Mouse (Mus musculus) lung, adult 18-20 months (tissue): ENCODE measurements at regions not wholly inside any gene's neighbourhood (a gene's known extent, or its start where the extent isn't known, plus 50 kb on each side); places are given as distances from the start of the nearest gene placed in this dataset.

Source experiments
- DNase-seq, 2 experiments: peaks; one replicate each; pipeline ENCODE4 v3.0.0; 2022; ENCODE audit warnings: mixed read lengths in 2 of 2

GRCm38 (mm10) chr12:92509494-92509893 lies 660.5 kb upstream of the Sel1l start:
- DNase-seq = no peak

GRCm38 (mm10) chr12:92508796-92509489 lies 660.0 kb upstream of the Sel1l start:
- DNase-seq = no peak

DNA sequence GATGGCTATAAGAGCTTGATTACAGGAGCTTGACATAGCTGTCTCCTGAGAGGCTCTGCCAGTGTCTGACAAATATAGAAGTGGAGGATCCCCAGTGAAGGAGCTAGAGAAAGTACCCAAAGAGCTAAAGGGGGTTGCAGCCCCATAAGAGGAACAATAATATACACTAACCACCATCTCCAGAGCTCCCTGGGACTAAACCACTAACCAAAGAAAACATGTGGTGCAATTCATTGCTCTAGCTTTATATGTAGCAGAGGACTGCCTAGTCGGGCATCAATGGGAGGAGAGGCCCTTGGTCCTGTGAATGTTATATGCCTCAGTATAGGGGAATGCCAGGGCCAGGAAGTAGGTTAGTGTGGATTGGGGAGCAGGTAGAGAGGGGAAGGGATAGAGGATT lies 635.0 kb upstream of the Sel1l start:
- DNase-seq = no peak

DNA sequence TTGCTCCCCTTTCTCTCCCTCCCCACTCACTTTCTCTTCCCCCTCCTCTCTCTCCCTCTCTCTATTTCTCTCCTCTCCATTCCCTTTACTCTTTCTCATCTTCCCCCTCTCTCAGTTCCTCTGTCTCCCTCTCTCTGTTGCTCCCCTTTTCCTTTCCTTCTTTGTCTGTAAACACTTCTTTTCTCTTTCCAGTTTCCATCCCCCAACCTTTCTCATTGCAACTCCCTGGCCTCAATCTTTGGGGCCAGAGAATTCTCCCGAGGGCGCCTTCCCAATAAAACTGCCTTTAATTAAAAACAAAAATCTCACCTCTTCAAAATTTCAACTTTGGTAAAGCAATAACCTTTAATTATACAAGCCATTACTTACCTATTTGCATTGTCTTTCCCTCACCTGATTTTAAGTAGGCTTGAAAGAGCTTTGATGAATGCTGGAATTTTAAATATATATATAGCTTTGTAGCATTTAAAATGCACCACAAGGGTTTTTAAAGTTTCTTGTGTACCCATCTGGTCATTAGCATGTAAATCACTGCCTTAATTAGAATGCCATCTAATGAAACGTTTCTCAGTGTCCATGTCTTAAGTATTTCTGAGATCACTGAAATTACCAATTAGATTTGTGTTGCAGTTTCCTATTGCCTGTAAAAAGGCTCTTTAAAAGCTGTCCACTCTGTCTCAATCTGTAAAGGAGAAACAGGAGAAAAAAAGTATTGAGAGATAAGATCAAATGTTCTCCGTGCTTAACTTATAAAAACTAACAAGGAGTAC lies 625.5 kb upstream of the Sel1l start:
- no peak for DNase-seq

- no peak for DNase-seq
Measured at GRCm38 (mm10) chr12:92451110-92451818, 602.3 kb upstream of the Sel1l start.

GRCm38 (mm10) chr12:92418458-92418857 lies 569.5 kb upstream of the Sel1l start:
- no peak for DNase-seq

GRCm38 (mm10) chr12:92405506-92405905 lies 556.5 kb upstream of the Sel1l start:
- DNase-seq = no peak

DNA sequence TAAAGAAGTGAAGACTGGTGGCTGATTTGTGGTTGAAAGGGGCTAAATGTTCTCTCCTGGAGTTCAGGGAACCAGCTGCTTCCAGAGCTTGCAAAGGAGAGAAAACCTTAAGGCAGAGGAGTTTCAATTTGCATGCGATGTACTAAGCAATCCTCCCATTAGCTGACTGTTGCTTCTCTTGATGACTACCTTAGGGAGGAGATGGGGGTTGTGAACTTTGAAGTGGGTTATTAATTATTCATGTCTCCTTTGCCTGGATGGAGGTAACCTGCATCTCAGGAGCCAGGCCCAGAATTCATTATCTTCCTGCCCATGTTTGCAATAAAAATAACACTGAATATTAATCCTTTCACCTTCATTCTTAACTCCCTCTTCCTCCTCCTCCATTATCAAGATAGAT lies 552.0 kb upstream of the Sel1l start:
- DNase-seq = no peak

GRCm38 (mm10) chr12:92386195-92386594 lies 537.2 kb upstream of the Sel1l start:
- no peak for DNase-seq

DNA sequence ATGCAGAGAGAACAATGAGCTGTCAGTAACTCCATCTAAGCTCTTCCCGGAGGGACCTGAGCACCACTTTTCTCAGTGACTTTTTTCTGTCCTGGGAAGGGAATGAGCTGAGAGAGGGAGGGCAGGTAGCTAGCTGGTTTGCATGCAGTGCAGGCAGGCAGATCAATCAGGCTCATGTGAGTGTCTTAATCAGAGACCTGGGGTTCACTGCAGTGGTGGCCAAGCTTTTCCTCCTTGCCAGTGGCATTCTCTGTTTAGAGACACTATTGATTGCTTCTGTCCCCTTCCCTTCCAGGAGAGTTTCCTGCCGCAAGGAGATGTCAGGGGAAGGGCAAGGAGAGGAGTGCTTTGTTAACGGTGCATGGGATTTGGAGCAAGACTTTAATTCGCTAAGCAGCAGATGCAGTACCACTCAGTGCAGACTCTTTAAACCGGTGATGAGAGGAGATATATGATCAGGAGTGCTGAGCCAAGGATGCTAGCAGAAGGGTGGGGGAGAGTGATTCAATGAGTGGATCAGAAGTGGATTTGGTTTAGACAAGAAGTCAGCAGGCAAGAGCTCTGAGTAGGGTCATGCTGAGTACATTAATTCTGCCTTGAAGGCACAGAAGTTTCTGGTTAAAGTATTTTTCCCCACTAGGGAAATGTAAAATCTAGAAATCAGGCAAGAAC lies 535.4 kb upstream of the Sel1l start:
- no peak for DNase-seq

GRCm38 (mm10) chr12:92379130-92379529 lies 530.2 kb upstream of the Sel1l start:
- no peak for DNase-seq

GRCm38 (mm10) chr12:92365926-92366325 lies 517.0 kb upstream of the Sel1l start:
- no peak for DNase-seq

- DNase-seq = no peak
Measured at GRCm38 (mm10) chr12:92353386-92354257, 504.7 kb upstream of the Sel1l start.

GRCm38 (mm10) chr12:92318241-92318640 lies 469.3 kb upstream of the Sel1l start:
- DNase-seq = no peak

GRCm38 (mm10) chr12:92317609-92318008 lies 468.7 kb upstream of the Sel1l start:
- no peak for DNase-seq

GRCm38 (mm10) chr12:92316285-92316684 lies 467.3 kb upstream of the Sel1l start:
- DNase-seq = no peak

GRCm38 (mm10) chr12:92315820-92316219 lies 466.9 kb upstream of the Sel1l start:
- no peak for DNase-seq

- peak; percentile 20 to 48 for DNase-seq
Measured at GRCm38 (mm10) chr12:92302951-92303591, 454.1 kb upstream of the Sel1l start.

- DNase-seq = no peak
Measured at GRCm38 (mm10) chr12:92294887-92295286, 445.9 kb upstream of the Sel1l start.

DNA sequence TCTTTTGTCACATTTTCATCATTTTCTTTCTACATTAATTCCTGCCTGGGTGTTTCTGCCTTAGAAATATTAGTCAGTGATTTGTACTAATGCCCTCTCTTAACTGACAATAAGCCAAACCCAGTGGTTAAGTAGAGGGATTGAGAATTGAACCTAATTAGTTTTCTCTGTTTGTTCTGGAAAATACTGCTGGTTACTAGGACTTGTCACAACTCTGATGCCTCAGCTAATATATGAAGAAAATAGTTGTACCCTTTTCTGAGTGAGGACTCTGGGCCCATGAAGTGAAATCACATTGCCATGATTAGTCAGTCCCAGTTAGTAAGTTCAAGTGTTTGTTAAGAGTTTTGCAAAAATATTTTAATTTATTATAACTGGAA lies 444.4 kb upstream of the Sel1l start:
- DNase-seq = no peak

DNA sequence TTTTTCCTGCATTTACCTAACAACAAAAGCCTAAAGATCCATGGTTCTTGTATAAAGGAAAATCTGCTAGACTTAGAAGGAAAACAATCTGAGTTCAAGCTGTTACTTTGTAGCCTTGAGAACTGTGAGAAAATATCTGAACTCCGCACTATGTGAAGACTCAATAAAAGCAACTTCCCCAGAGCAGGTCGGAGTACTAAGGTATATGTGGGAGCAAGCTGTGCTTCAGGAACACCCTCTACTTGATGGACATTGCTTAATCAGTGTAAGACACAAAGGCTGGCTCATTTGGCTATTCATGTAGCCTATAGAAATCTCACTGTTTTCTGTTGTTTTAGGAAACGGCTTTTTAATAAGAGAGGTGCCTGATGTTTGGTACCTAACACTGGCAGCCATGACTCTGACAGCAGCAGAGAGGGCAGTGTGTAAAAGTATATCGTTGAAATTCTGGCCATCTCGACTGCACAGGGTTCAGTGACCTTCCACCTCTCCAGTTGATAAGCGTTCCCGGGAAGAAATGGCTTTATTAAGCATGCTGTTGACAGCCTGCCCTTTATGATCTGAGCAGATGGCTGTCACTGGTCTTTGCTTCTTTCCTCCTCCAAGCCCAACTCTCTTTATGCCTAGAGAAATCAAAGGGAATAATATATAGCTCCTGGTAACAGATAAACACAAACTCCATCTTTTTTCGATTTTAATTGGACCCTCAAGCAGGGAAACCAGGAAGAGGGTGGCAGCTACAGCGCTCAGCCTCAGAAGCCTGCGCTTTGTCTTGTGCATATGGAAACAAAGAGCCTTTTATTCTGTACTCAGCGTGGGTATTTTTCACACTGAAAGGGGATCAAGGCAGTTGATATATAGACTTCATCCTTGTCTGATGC lies 443.7 kb upstream of the Sel1l start:
- DNase-seq = no peak
